In genomic region chr2:32539452-32539981, GRCm38 (mm10) we compare ENCODE assay signal across 8 mouse cellular contexts. TPM values are rescaled to one million over a fixed set of nuclear protein-coding genes. Genes with fewer than 3 reads are reported as not detected.
A peak's percentile ranks its signal among the peaks of the same experiment; 100 is the strongest.
DNase-seq lines count a peak whose midpoint lies in the region; ATAC-seq and TF ChIP-seq lines count a peak whose summit lies in the region.
"Had no signal": no experiment of that assay in that cellular context is flagged by ENCODE, and none has a peak within 500 bp of the region (broad histone marks: within the 10 kb centered on the region; RNA-seq: fewer than 3 reads in every experiment).

No protein-coding gene starts in this region.

- no peak for TF ChIP-seq POLR2A in kidney, adult 2 months (IDR thresholded peaks at IDR 0.05; ENCODE audit: low read depth, low read length)

- H3K36me3 ChIP-seq in kidney, adult 2 months (ENCODE audit: control insufficient read depth, insufficient read depth, low read length): no peaks in the 10 kb centered on the region
- H3K36me3 ChIP-seq in limb, embryonic 10.5 days: peaks cover 16% of the 10 kb centered on the region
- H3K36me3 ChIP-seq: liver, embryonic 15.5 days had no signal

- H3K4me3 ChIP-seq in kidney, adult 2 months (ENCODE audit: insufficient read depth, low read depth, low read length): no peak overlapping the region
- no peak overlapping the region for H3K4me3 ChIP-seq in limb, embryonic 10.5 days
- H3K4me3 ChIP-seq: liver, embryonic 15.5 days had no signal

- no peaks in the 10 kb centered on the region for H3K9me3 ChIP-seq in limb, embryonic 10.5 days (replicated peaks)
- H3K9me3 ChIP-seq: liver, embryonic 15.5 days had no signal

- TF ChIP-seq CTCF in kidney, adult 2 months (conservative IDR thresholded peaks at IDR 0.05; ENCODE audit: insufficient read depth, insufficient read length, low read depth, low read length): no peak

- 45% methylated on average over 14 of the region's 14 CpGs for WGBS in kidney, adult 2 months
- WGBS in limb, embryonic 10.5 days: 88% methylated on average over 14 of the region's 14 CpGs

- H3K27ac ChIP-seq in kidney, adult 2 months (ENCODE audit: insufficient read depth, low read depth, low read length): no peak overlapping the region
- H3K27ac ChIP-seq in limb, embryonic 10.5 days: peak overlapping the region; percentile 30; the same call in 1 of the 2 replicates
- H3K27ac ChIP-seq: liver, embryonic 15.5 days had no signal

- no peaks in the 10 kb centered on the region for H3K27me3 ChIP-seq in kidney, adult 2 months (replicated peaks; ENCODE audit: control insufficient read depth, insufficient read depth, low read length)
- no peaks in the 10 kb centered on the region for H3K27me3 ChIP-seq in limb, embryonic 10.5 days (ENCODE audit: low read depth, poor library complexity, severe bottlenecking)

- peak; percentile 27 for DNase-seq in kidney, adult 2 months
- no peak for DNase-seq in kidney, adult 8-10 months
- DNase-seq in ES-CJ7 (ENCODE audit: low read depth, low spot score): peak; percentile 46
- DNase-seq in adipocyte (ENCODE audit: low spot score): peak; percentile 35
- DNase-seq in limb, embryonic 10.5 days (ENCODE audit: low spot score): no peak
- no peak for DNase-seq in right cerebral cortex, postnatal 14 days

- peaks cover 42% of the 10 kb centered on the region for H3K4me1 ChIP-seq in kidney, adult 2 months (ENCODE audit: control insufficient read depth, insufficient read depth, low read length)
- H3K4me1 ChIP-seq in limb, embryonic 10.5 days: peaks cover 52% of the 10 kb centered on the region

- no peak for ATAC-seq in erythroid progenitor cell, adult 5-6 weeks (replicated peaks; ENCODE audit: low FRiP score, poor library complexity, severe bottlenecking)

RNA-seq across cellular contexts. Expression of gene Fam102a, which starts 4.4 kb away (rescaled TPM):
- 39.0 and 40.2 TPM in 2 replicates for polyA plus RNA-seq in kidney, adult 2 months (2012; rRNA removed)
- polyA plus RNA-seq in limb, embryonic 10.5 days (2016; fragmentation: Nextera tagmentation; extraction: Ambion mirVana): 12.0 and 14.0 TPM in 2 replicates
- total RNA-seq in erythroid progenitor cell, adult 5-6 weeks (2015; ENCODE audit: low replicate concordance): 3.6 and 12.6 TPM in 2 replicates
- 0.77 and 3.0 TPM in 2 replicates for total RNA-seq in erythroid progenitor cell, adult 5-6 weeks (2017; ENCODE audit: low replicate concordance)

RNA-seq across cellular contexts. Expression of gene Dpm2, which starts 31.1 kb away (rescaled TPM):
- 120 and 138 TPM in 2 replicates for polyA plus RNA-seq in kidney, adult 2 months (2012; rRNA removed)
- 104 and 109 TPM in 2 replicates for polyA plus RNA-seq in limb, embryonic 10.5 days (2016; fragmentation: Nextera tagmentation; extraction: Ambion mirVana)
- total RNA-seq in erythroid progenitor cell, adult 5-6 weeks (2015; ENCODE audit: low replicate concordance): 33.9 and 45.3 TPM in 2 replicates
- 11.8 and 21.1 TPM in 2 replicates for total RNA-seq in erythroid progenitor cell, adult 5-6 weeks (2017; ENCODE audit: low replicate concordance)

RNA-seq across cellular contexts. Expression of gene Pip5kl1, which starts 35.1 kb away (rescaled TPM):
- 0.14 TPM in 1 of 2 replicates, not detected in the other for polyA plus RNA-seq in kidney, adult 2 months (2012; rRNA removed)
- polyA plus RNA-seq in limb, embryonic 10.5 days (2016; fragmentation: Nextera tagmentation; extraction: Ambion mirVana): 1.0 and 2.7 TPM in 2 replicates
- not detected in 2 replicates for total RNA-seq in erythroid progenitor cell, adult 5-6 weeks (2015; ENCODE audit: low replicate concordance)
- not detected in 2 replicates for total RNA-seq in erythroid progenitor cell, adult 5-6 weeks (2017; ENCODE audit: low replicate concordance)
- polyA plus RNA-seq: liver, embryonic 15.5 days had no signal

RNA-seq across cellular contexts. Expression of gene 9430097D07Rik, which starts 36.0 kb away (rescaled TPM):
- polyA plus RNA-seq in kidney, adult 2 months (2012; rRNA removed): not detected in 2 replicates
- polyA plus RNA-seq in limb, embryonic 10.5 days (2016; fragmentation: Nextera tagmentation; extraction: Ambion mirVana): 0.24 TPM in 1 of 2 replicates, not detected in the other
- total RNA-seq in erythroid progenitor cell, adult 5-6 weeks (2015; ENCODE audit: low replicate concordance): not detected in 2 replicates
- total RNA-seq in erythroid progenitor cell, adult 5-6 weeks (2017; ENCODE audit: low replicate concordance): 0.90 TPM in 1 of 2 replicates, not detected in the other
- polyA plus RNA-seq: liver, embryonic 15.5 days had no signal

RNA-seq across cellular contexts. Expression of gene St6galnac4, which starts 47.4 kb away (rescaled TPM):
- 7.0 and 7.2 TPM in 2 replicates for polyA plus RNA-seq in kidney, adult 2 months (2012; rRNA removed)
- polyA plus RNA-seq in limb, embryonic 10.5 days (2016; fragmentation: Nextera tagmentation; extraction: Ambion mirVana): 26.0 and 26.1 TPM in 2 replicates
- 2.9 and 3.8 TPM in 2 replicates for total RNA-seq in erythroid progenitor cell, adult 5-6 weeks (2015; ENCODE audit: low replicate concordance)
- 2.3 and 2.4 TPM in 2 replicates for total RNA-seq in erythroid progenitor cell, adult 5-6 weeks (2017; ENCODE audit: low replicate concordance)

Comparison
In these comparisons a context has a peak if more than half of its experiments do, and no peak if none do; other contexts are left out.
1. DNase-seq: peak in kidney, adult 2 months (single experiment), ES-CJ7 (single experiment) and adipocyte (single experiment); none in kidney, adult 8-10 months (0 of 2), limb, embryonic 10.5 days (single experiment) and right cerebral cortex, postnatal 14 days (single experiment).